Mouse (Mus musculus): ENCODE data around the gene Fh1. TPM values are rescaled to one million over a fixed set of nuclear protein-coding genes. Genes with fewer than 3 reads are reported as not detected.
A peak's percentile ranks its signal among the peaks of the same experiment; 100 is the strongest.

Gene Fh1
- 22.6 and 24.0 TPM in 2 replicates for polyA plus RNA-seq (2012; rRNA removed)

DNA sequence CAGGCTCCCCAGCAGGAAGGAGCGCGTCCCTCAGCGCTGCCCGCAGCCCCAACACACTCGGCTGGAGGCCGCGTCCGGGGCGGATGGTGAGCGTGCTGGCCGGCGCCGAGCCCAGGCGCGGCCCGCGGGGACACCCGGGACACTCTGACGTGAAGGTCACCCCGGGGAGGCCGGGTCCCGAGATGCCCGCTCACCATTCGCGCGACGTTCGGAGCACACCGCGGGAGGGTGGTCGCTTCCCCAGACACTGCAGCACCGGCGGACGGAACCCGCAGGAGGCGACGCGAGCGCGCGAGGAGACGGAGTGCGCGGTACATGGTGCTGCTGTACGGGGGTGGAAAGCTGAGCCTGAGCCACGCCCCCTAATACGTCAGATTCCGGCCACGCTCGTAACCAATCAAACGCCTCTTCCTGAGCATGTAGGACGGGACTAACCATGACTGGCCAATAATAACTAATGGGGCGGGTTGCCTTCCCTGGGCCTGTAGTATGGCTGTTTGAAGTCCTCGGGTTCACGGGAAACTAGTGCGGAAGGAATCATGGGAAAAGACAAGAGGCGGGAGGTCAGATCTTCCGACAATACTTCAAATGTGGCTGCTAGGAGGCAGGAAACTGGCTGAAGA is at the start of gene Fh1:
Gene Fh1, minus strand, starts transcription at position 379 of the 623 bp plus-strand sequence.
- H3K4me3 ChIP-seq (ENCODE audit: control insufficient read depth, low read depth, low read length): peak within 1 kb of the TSS; percentile 77
- no peaks in the 10 kb centered on the region for H3K4me1 ChIP-seq (ENCODE audit: control insufficient read depth, insufficient read depth, low read length)
- no peaks in the 10 kb centered on the region for H3K27me3 ChIP-seq (ENCODE audit: control insufficient read depth, insufficient read depth, low read length)
- TF ChIP-seq POLR2A (IDR thresholded peaks at IDR 0.05; ENCODE audit: control insufficient read depth, low read depth, low read length): peak; percentile 97
- no peak for TF ChIP-seq CTCF (IDR thresholded peaks at IDR 0.05; ENCODE audit: control insufficient read depth, insufficient read depth, insufficient replicate concordance, low read depth, low read length)
- H3K36me3 ChIP-seq (ENCODE audit: control insufficient read depth, insufficient read depth, low read length): no peaks in the 10 kb centered on the region
- H3K27ac ChIP-seq (ENCODE audit: control insufficient read depth, insufficient read depth, low read depth, low read length): peak within 1 kb of the TSS; percentile 75

DNA sequence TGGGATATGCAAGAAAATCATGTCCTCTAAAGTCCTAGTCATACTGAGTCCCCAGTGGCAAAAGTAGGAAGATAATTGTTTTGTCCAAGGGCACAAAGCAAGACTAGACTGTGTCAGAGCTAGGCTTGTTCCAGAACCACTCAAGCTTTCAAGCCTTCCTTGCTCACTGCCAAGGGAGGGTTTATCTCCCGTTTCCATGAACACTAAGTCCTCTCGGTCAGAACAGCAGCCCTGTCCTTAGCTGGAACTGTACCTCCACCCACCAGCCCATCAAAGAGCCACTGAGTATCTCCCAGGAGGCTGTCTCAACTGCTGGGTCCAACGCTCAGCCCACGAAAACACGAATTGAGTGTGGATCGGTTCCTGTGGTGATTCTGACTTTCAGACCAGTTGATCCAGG is 49.7 kb upstream of the Fh1 start:
- H3K27me3 ChIP-seq (ENCODE audit: control insufficient read depth, insufficient read depth, low read length): no peaks in the 10 kb centered on the region
- H3K4me1 ChIP-seq (ENCODE audit: control insufficient read depth, insufficient read depth, low read length): no peaks in the 10 kb centered on the region
- no peak overlapping the region for H3K27ac ChIP-seq (ENCODE audit: control insufficient read depth, insufficient read depth, low read depth, low read length)
- H3K36me3 ChIP-seq (ENCODE audit: control insufficient read depth, insufficient read depth, low read length): no peaks in the 10 kb centered on the region
- no peak for TF ChIP-seq POLR2A (IDR thresholded peaks at IDR 0.05; ENCODE audit: control insufficient read depth, low read depth, low read length)
- H3K4me3 ChIP-seq (ENCODE audit: control insufficient read depth, low read depth, low read length): no peak overlapping the region

DNA sequence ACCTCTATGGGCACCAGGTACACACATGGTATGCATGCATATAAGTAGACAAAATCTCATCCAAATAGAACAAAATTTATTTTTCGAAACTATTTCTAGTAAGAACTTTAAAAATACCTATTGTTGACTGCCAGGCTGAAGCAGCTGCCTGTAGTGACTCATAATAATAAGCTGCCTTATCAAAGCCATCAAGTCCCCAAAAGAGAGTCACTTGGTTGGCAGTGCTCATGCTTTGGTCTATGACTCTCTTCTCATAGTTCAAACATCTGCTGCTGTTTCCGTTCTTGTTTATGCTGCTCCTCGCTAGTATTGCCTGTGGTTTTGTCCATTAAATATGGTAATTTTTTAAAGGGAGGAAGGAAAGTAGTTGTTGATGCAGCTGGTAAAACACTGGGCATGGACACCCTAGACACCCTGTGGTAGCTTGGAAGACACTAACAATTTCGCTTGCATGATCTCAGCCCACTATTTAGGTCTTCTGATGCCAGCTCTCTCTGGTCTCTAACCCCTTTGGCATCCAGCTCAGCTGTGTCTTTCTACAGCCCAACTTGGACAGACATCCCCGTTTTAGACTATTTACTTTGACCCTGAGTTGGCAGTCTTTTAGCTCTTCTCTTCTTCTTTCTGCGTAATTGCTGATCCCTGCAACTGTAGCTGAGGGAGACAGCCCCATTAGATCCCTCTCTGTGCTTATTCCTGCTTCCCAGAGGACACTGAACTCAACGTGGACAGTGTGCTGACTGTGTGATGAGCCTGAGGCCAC is 48.3 kb upstream of the Fh1 start:
- Histone ChIP-seq H3K27ac (ENCODE audit: control insufficient read depth, insufficient read depth, low read depth, low read length) (no peak overlapping the region), H3K27me3 (ENCODE audit: control insufficient read depth, insufficient read depth, low read length) (no peaks in the 10 kb centered on the region), H3K4me1 (ENCODE audit: control insufficient read depth, insufficient read depth, low read length) (no peaks in the 10 kb centered on the region), H3K4me3 (ENCODE audit: control insufficient read depth, low read depth, low read length) (no peak overlapping the region), H3K36me3 (ENCODE audit: control insufficient read depth, insufficient read depth, low read length) (no peaks in the 10 kb centered on the region)
- TF ChIP-seq POLR2A (IDR thresholded peaks at IDR 0.05; ENCODE audit: control insufficient read depth, low read depth, low read length) (no peak), CTCF (IDR thresholded peaks at IDR 0.05; ENCODE audit: control insufficient read depth, insufficient read depth, insufficient replicate concordance, low read depth, low read length) (no peak)

DNA sequence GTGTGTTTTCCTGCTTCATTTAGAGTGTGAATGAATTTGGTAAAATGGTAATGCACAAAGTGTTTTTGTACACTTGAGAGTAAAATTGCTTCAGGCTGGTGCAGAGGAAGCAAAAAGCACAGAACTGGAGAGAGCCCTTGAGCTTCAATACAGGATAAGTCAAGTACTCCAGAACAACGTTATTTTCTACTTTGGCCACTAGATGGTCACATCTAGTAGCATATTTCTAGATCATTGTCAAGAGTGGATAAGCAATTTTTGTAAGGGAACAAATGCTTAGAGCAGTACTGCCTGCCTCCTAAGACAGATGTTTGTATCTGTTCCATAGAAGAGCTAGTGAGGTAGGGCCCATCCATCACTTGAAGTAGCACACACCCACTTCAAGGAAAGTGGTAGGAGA is 46.2 kb upstream of the Fh1 start:
- no peak overlapping the region for H3K4me3 ChIP-seq (ENCODE audit: control insufficient read depth, low read depth, low read length)
- TF ChIP-seq POLR2A (IDR thresholded peaks at IDR 0.05; ENCODE audit: control insufficient read depth, low read depth, low read length): no peak
- no peak for TF ChIP-seq CTCF (IDR thresholded peaks at IDR 0.05; ENCODE audit: control insufficient read depth, insufficient read depth, insufficient replicate concordance, low read depth, low read length)
- no peaks in the 10 kb centered on the region for H3K4me1 ChIP-seq (ENCODE audit: control insufficient read depth, insufficient read depth, low read length)
- no peaks in the 10 kb centered on the region for H3K36me3 ChIP-seq (ENCODE audit: control insufficient read depth, insufficient read depth, low read length)
- H3K27me3 ChIP-seq (ENCODE audit: control insufficient read depth, insufficient read depth, low read length): no peaks in the 10 kb centered on the region
- H3K27ac ChIP-seq (ENCODE audit: control insufficient read depth, insufficient read depth, low read depth, low read length): no peak overlapping the region

DNA sequence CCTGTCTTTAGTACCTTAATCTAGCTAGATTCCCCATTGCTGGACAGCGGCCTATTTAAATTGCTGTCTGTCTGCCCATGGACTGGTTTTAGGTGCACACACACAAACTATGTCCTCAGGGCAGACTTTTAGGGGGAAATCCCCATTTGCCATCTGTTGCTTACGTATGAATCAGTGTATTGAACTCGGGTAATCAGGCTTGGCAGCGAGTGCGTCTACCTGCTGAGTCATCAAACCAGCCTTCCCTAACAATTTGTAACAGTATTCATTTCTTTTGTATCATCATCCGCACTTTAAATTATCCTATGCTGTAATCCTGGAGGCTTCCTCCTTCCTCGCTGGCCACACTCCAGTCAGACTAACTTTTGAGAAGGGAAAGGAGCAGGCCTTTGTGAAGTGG is 44.6 kb upstream of the Fh1 start:
- no peak overlapping the region for H3K4me3 ChIP-seq (ENCODE audit: control insufficient read depth, low read depth, low read length)
- H3K4me1 ChIP-seq (ENCODE audit: control insufficient read depth, insufficient read depth, low read length): no peaks in the 10 kb centered on the region
- H3K36me3 ChIP-seq (ENCODE audit: control insufficient read depth, insufficient read depth, low read length): no peaks in the 10 kb centered on the region
- H3K27ac ChIP-seq (ENCODE audit: control insufficient read depth, insufficient read depth, low read depth, low read length): no peak overlapping the region
- TF ChIP-seq CTCF (IDR thresholded peaks at IDR 0.05; ENCODE audit: control insufficient read depth, insufficient read depth, insufficient replicate concordance, low read depth, low read length): no peak
- no peak for TF ChIP-seq POLR2A (IDR thresholded peaks at IDR 0.05; ENCODE audit: control insufficient read depth, low read depth, low read length)
- H3K27me3 ChIP-seq (ENCODE audit: control insufficient read depth, insufficient read depth, low read length): no peaks in the 10 kb centered on the region

GRCm38 (mm10) chr1:175669456-175669855 is 44.0 kb upstream of the Fh1 start:
- no peaks in the 10 kb centered on the region for H3K27me3 ChIP-seq (ENCODE audit: control insufficient read depth, insufficient read depth, low read length)
- TF ChIP-seq POLR2A (IDR thresholded peaks at IDR 0.05; ENCODE audit: control insufficient read depth, low read depth, low read length) (no peak), CTCF (IDR thresholded peaks at IDR 0.05; ENCODE audit: control insufficient read depth, insufficient read depth, insufficient replicate concordance, low read depth, low read length) (no peak)
- no peak overlapping the region for H3K27ac ChIP-seq (ENCODE audit: control insufficient read depth, insufficient read depth, low read depth, low read length)
- H3K4me3 ChIP-seq (ENCODE audit: control insufficient read depth, low read depth, low read length): no peak overlapping the region
- no peaks in the 10 kb centered on the region for H3K36me3 ChIP-seq (ENCODE audit: control insufficient read depth, insufficient read depth, low read length)
- H3K4me1 ChIP-seq (ENCODE audit: control insufficient read depth, insufficient read depth, low read length): no peaks in the 10 kb centered on the region

DNA sequence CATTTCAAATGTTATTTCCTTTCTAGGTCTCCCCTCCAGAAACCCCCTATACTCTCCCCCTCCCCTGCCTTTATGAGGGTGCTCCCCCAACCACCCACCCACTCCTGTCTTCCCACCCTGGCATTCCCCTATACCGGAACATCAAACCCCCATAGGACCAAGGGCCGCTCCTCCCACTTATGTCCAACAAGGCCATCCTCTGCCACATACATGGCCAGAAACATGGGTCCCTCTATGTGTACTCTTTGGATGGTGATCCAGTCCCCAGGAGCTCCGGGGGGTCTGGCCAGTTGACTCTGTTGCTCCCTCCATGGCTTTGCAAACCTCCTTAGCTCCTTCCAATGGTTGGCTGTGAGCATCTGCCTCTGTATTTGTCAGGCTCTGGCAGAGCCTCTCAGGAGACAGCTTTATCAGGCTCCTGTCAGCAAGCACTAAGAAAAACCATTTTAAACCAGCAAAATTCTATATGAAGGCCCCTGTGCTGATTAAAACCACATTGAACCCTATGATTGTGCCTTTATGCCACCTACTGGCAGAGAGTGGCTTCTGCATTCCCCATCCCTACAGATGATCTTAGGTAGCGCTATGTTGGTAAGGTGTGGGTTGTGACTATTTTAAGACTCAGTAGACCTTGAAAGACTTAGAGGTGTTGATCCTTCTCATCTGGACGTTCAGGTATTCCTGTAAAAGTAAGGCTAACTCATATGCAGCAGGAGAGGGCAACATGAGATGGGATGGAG is 43.4 kb upstream of the Fh1 start:
- no peak for TF ChIP-seq POLR2A (IDR thresholded peaks at IDR 0.05; ENCODE audit: control insufficient read depth, low read depth, low read length)
- Histone ChIP-seq H3K36me3 (ENCODE audit: control insufficient read depth, insufficient read depth, low read length) (no peaks in the 10 kb centered on the region), H3K27me3 (ENCODE audit: control insufficient read depth, insufficient read depth, low read length) (no peaks in the 10 kb centered on the region)

More for the DNA sequence above, 43.4 kb upstream of the Fh1 start:
- H3K4me1 ChIP-seq (ENCODE audit: control insufficient read depth, insufficient read depth, low read length): no peaks in the 10 kb centered on the region
- H3K27ac ChIP-seq (ENCODE audit: control insufficient read depth, insufficient read depth, low read depth, low read length): no peak overlapping the region
- H3K4me3 ChIP-seq (ENCODE audit: control insufficient read depth, low read depth, low read length): no peak overlapping the region
